Mouse (Mus musculus) layer of hippocampus, adult 9-10 months (tissue): Measurements from ENCODE around the gene Gm9508.
"Not testable (repeated sequence)": the region's sequence is repeated elsewhere in the genome, so short reads cannot be mapped to it uniquely, and the experiment has no call there.

Experiments
- DNase-seq: peaks from one replicate; pipeline ENCODE4 v3.0.0; 2022; ENCODE audit warnings: low spot score

The Gm9508 gene

DNA sequence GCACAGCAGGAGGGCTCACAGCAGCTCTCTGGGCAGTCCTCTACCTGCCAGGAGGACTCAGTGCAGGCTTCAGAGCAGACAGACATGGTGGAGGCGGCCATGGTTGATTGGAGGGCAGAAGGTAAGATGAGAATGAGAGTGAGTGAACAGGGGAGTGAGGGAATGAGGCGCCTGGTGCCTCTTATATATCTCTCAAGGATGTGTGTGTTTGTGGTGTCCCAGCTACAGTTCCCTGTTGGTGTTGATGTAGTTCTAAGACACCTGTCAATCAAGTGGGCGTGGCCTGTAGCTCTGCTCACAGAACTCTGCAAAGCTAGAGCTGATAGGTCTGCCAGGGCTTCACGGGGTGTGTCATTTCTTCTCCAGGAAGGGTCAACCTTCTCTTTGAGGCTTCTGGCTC lies at the start of gene Gm9508:
TSS of gene Gm9508 (minus strand) at position 101 of the 400 bp plus-strand sequence.
- DNase-seq: no peak

DNA sequence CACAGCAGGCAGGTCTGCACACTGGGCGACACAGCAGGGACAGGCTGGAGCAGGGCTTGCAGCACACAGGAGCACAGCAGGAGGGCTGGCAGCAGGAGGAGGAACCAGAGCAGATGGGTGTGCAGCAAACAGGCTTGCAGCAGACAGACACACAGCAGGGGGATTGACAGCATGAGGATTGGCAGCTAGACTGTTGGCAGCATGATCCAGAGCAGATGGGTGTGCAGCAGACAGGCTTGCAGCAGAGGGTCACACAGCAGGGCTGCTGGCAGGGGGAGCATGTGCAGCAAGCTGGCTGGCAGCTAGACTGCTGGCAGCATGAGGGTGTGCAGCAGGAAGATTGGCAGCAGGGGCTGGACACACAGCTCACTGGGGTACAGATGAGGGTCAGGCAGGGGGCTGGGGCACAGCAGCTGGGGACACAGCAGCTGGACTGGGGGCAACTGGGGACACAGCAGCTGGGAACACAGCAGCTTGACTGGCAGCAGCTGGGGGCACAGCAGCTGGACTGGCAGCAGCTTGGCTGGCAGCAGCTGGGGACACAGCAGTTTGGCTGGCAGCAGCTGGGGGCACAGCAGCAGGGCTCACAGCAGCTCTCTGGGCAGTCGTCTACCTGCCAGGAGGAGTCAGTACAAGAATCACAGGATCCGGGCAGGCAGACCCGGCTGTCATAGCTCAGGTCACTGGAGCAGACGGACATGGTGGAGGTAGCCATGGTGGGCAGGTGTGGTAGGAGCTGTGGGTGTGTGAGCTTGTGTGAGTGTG lies 45.1 kb upstream of the Gm9508 start, which contains the start of gene Gm18596:
TSS of gene Gm18596 (minus strand) at position 715 of the 765 bp plus-strand sequence.
- DNase-seq: not testable (repeated sequence)

DNA sequence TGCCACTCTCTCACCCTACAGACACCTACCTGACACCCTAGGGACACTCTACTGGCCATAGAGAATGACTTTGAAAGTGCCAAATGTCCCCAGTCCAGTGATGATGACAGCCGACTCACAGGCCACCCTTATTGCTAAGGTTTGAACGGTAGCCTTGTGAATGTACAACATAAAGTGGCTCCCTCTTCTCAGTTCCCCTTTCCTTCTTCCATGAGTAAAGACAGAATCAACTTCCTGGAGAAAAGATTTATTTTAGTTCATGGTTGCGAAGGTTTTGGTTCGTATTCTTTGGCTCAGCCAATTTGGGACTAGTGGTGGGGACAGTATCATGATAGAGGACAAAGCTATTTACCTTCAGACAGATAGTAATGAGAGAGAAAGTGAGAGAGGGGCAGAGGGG lies 41.9 kb upstream of the Gm9508 start:
- no peak for DNase-seq

DNA sequence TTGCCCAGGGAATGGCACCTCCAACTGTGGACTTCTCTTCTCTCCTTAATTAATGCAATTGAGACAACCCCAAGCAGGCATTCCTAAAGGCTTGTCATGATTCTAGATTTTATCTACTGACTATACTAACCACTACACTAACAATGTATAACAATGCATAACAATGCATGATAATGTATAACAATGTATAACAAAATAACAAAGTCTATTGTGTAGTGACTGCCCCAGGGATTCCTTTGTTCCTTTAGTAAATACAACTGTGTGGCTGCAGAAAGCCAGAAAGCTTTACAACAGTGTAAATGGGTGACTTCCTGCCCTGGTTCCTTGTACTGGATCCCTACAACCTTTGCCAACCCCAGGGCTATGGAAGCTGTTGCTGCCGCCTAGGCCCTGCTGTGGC lies 38.9 kb upstream of the Gm9508 start:
- no peak for DNase-seq

DNA sequence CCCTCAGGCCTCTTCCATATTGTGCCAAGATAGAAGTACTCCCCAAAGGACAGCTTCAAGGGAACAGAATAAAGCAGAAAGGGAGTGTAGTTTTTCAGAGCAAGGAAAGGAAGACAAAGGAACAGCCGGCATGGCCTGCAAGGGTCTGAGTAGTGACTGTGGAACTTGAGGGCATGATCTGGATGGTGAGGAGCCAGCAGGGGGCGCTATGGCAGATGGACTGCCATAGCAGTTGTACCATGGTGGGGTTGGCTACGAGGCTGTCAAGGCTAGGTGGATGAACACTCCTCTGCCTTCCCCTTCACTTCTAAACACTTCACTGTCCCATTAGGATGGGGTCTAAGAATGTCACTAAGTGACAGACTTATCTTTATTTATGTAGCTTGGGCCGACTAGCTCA lies 32.2 kb upstream of the Gm9508 start:
- no peak for DNase-seq

DNA sequence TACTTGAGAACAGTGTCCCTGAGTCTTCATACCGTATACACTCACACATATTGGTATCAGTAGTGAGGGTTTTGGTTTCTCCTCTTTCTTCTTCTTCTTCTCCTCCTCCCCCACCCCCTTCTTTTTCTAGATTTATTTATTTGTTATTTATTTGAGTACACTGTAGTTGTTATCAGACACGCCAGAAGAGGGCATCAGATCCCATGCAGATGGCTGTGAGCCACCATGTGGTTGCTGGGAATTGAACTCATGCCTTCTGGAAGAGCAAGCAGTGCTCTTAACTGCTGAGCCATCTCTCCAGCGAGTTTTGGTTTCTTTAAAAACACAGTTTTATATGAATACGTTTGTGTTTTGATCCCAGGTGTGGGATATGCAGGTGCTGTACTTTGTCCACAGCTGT lies 31.2 kb upstream of the Gm9508 start:
- no peak for DNase-seq

DNA sequence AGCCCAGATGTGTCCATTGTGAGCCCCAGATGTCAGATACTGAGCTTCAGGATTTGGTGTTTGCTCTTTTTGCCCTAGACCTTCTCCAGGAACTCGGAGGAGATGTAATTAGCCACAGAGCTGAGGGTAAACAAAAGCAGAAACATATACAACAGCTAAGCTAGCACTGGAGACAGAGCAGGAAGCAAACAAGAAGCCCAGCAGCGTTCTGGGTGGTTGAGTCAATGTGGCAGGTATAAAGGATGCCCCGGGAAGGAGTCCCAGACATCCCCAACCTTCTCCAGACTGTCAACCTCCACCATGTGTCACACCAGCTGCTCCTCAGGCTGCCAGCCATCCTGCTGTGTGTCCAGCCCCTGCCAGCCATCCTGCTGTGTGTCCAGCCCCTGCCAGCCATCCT lies 29.2 kb upstream of the Gm9508 start, which contains the start of gene Gm10100:
TSS of gene Gm10100 (plus strand) at position 301 of the 400 bp plus-strand sequence.
- no peak for DNase-seq

DNA sequence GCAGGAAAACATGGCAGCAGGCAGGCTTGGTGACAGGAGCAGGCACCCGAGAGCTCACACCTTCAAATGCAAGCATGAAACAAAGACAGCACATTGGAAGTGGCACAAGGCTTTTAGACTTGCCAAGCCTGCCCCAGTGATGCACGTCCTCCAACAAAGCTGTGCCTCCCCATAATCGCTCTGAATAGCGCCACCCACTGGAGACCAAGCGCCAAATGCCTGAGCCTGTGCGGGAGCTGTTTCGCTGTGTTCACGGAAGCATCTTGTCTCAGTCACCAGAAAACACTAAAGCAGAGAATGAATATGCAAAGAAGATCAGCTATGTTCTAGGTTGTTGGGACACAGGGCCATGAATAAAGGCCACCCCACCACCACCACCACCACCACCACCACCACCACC lies 27.8 kb upstream of the Gm9508 start:
- DNase-seq: no peak

DNA sequence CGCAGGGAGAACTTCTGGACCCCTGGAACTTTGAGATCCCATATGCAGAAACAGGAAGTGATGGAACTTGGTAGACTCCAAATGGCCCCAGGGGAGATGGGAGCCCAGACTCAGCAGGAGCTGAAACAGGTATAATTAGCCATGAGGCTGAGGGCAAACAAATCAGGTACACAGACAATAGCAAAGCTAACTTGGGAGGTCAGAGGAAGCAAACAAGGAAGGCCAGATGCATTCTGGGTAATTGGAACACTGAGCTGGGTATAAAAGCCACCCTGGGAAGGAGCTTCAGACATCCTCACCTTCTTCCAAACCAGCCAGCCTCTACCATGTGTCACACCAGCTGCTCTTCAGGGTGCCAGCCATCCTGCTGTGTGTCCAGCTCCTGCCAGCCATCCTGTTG lies 23.3 kb upstream of the Gm9508 start, which contains the start of gene Krtap12-1:
TSS of gene Krtap12-1 (plus strand) at position 301 of the 400 bp plus-strand sequence.
- not testable (repeated sequence) for DNase-seq

DNA sequence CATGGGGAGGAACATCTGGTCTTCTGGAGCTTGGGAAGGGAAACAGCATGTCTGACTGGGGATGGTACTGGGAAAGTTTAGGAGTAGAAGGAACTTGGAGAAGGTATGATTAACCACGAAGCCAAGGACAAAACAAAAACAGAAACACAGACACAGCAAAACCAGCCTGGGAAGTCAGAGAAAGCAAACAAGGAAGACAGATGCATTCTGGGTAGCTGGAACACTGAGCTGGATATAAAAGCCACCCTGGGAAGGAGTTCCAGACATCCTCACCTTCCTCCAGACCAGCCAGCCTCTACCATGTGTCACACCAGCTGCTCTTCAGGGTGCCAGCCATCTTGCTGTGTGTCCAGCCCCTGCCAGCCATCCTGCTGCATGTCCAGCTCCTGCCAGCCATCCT lies 18.5 kb upstream of the Gm9508 start, which contains the start of gene Gm10142:
TSS of gene Gm10142 (plus strand) at position 301 of the 400 bp plus-strand sequence.
- no peak for DNase-seq

DNA sequence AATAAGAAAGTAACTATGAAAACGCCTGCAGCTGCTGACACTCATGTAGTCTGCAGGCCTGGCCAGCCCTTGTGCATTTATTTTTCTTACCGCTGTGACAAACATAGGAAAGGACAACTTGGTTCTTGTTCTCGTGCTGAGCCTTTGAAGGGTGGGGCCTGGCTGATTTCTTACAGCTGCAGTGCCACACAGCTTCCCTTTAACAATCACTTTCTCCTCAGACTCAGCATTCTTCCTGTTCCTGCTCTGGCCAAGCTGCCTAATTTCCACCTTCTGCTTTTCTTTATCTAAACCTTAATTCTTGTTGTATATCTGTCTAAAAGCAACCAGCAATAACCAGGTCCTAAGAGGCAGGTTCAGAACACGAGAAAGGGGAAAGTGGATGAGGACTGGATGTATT lies 16.7 kb upstream of the Gm9508 start:
- no peak for DNase-seq

DNA sequence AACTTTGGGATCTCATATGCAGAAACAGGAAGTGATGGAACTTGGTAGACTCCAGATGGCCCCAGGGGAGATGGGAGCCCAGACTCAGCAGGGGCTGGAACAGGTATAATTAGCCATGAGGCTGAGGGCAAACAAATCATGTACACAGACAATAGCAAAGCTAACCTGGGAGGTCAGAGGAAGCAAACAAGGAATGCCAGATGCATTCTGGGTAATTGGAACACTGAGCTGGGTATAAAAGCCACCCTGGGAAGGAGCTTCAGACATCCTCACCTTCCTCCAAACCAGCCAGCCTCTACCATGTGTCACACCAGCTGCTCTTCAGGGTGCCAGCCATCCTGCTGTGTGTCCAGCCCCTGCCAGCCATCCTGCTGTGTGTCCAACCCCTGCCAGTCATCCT lies 14.1 kb upstream of the Gm9508 start, which contains the start of gene Gm10024:
TSS of gene Gm10024 (plus strand) at position 301 of the 400 bp plus-strand sequence.
- DNase-seq: not testable (repeated sequence)

DNA sequence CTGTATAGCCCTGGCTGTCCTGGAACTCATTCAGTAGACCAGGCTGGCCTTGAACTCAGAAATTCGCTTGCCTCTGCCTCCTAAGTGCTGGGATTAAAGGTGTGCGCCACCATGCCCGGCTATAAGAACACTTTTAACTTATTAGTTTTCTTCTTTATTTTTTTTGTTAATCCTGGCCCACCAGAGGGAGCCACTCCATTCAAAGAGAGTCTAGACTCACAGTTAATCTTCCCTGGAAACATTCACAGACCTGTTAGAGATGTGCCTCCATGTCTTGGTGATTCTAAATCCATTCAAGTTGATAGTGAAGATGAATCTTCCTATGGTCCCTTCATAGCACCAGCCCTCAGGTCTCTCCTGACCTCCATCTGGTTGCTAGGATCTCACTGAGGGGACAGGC lies 12.8 kb upstream of the Gm9508 start:
- DNase-seq: no peak

DNA sequence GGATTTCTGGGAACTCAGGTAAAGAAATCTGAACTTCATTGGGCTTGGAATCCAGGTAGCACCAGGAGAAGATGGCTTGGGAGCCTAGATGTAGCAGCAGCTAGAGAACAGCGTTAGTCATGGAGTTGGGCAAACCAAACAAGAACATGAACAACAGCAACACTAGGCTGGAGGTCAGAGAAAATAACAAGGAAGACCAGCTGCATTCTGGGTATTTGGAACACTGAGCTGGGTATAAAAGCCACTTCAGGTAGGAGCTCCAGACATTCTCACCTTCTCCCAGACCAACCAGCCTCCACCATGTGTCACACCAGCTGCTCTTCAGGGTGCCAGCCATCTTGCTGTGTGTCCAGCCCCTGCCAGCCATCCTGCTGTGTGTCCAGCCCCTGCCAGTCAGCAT lies 9.3 kb upstream of the Gm9508 start, which contains the start of gene Gm10272:
TSS of gene Gm10272 (plus strand) at position 301 of the 400 bp plus-strand sequence.
- DNase-seq: no peak

DNA sequence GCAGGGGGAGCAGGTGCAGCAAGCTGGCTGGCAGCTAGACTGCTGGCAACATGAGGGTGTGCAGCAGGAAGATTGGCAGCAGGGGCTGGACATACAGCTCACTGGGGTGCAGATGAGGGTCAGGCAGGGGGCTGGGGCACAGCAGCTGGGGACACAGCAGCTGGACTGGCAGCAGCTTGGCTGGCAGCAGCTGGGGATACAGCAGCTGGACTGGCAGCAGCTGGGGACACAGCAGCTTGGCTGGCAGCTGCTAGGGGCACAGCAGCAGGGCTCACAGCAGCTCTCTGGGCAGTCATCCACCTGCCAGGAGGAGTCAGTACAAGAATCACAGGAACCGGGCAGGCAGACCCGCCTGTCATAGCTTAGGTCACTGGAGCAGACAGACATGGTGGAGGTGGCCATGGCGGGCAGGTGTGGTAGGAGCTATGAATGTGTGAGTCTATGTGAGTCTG lies 6.7 kb downstream of the Gm9508 start, which contains the start of gene Gm19402:
TSS of gene Gm19402 (minus strand) at position 402 of the 452 bp plus-strand sequence.
- DNase-seq: not testable (repeated sequence)

DNA sequence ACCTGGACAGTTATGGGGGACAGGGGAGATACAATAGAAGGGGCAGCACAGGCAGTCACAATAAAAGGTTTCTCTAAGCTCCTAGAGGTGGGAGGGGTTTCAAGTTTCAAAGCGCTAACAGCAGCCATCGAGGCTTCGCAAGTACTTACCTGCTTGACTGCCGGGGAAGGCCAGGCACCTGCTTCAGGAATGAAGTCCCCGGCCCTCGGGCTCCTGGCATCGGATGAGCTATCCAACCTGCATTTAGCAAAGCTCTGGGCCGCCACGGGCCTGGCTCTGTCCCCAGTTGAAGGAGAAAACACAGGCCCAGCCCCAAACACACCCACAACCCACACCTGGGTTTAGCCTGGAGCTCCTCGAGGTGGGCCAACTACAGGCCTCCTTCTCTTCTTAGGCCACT lies 10.0 kb downstream of the Gm9508 start:
- no peak for DNase-seq

DNA sequence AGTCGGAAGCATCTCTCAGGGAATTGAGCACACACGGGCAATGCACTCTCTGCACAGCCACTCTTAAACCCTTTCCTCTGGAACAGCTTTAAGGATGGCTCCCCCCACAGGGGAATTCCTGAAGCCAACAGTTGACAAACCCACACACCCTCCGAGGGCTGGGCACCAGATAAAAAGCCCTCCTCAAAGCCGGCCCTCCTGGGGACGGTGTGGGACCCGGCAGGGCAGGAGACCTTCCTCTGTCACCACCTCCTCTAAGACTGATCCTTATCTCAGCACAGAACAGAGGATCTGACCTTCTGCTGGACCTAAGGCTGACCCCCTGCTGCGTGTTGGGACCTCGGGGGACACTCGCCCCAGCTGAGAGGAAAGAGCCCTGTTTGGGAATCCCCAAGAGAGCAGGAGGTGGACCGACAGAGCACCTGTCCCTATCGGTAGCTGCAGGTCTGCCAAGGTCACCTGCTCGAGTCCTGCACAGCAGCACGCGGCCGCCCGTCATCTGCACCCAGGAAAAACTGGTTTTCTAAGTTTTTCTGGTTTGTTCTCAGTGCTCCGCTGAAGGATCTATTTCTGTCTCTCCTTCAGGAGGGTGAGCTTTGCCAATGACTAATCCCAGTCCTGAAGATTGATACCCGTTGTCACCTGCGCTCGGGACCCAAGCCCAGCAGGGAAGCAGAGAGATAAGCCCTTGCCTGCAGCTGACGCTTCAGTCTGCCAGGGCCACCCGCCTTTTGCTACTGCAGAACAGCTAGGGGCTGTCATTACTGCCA lies 11.0 kb downstream of the Gm9508 start, which contains the start of gene Tspear:
TSS of gene Tspear (plus strand) at position 675 of the 770 bp plus-strand sequence.
- no peak for DNase-seq

DNA sequence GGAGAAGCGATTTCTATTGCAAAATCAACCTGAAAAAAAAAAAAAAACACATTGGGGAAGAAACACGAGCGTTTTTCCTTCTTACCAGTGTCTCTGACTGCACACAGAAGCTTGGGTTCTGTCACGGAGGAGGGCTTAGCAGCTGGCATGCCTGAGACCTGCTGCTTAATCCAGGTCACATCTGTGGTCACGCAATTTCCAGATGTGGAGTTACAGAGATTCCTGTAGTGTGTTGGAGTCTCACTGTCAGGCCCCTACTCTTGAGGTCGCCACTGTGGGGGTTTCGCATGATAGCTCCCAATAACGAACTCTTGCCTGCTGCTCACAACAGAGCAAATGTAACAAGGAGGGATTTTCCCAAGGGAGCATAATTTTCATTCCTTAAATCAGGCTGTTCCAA lies 12.9 kb downstream of the Gm9508 start:
- no peak for DNase-seq

DNA sequence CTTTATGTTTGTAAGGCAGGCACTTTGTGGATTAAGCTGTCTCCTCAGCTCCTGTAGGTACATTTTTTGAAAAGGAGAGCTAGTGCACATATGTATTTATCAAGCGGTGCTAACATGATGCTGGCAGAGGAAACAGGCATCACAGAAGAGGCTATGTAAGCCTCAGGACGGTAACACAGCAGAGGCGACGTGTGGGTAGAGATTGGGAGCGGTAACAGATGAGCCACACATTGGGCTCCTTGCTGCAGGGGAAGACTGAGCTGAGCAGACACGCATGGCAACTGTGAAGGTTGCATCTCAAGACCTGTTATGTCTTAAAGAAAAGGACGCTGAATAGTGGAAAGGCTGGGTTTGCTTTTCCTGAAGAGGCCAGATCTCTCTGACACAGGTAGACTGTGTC lies 14.0 kb downstream of the Gm9508 start:
- DNase-seq: no peak

DNA sequence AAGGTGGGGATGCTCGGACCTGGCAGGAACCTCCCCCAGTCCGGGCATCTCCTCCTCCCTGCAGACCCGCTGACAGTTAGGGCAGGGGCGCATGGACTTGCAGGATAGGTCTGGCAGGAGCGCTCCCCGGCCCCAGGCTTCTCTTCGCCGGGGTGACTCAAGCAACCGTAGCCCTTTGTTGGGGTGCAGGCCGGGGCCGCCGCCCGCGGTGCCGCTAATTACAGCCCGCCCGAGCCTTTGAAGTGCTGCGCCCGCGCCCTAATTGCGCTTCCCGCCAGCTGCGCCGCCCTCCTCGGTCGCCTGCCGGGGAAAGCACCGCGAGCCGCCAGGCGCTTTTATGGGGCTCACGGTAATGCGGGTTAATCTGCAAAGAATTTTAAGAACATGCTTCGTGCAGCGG lies 19.5 kb downstream of the Gm9508 start:
- no peak for DNase-seq

DNA sequence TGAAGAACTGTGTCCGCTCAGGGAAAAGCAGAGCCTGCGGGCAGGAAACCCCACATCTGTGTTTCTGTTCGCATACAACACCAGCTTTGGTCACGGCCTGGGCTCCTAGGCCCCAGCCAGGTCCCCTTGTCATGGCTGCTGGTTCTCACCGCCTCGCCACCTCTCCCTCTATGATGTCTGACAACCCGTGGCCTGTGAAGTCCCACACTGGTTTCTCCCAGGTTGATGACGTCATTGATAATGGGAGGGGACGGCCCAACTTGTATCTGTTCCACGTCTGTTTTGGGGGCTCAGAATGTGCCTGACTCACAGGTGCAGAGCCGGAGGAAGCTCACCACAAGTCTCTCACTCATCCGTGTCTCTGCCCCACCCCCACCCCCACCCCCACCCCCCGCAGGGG lies 23.3 kb downstream of the Gm9508 start:
- no peak for DNase-seq

DNA sequence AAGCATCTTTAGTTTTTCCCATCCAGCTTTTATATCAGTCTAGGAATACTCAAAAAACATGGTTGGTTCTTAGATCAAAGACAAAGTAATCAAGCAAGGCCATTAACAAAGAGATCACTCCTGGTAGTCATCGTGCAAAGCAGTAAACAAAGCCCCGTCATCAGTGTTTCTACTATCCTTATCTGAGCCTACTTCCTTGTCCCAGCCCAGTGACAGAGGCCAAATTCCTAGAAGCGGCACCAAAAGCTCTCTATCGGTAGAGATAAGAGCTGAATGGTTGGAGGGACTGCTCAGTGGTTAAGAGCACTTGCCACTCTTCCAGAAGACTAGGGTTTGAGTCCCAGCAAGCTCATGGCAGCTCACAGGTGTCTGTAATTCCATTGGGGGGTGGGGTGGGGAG lies 25.5 kb downstream of the Gm9508 start:
- DNase-seq: no peak

DNA sequence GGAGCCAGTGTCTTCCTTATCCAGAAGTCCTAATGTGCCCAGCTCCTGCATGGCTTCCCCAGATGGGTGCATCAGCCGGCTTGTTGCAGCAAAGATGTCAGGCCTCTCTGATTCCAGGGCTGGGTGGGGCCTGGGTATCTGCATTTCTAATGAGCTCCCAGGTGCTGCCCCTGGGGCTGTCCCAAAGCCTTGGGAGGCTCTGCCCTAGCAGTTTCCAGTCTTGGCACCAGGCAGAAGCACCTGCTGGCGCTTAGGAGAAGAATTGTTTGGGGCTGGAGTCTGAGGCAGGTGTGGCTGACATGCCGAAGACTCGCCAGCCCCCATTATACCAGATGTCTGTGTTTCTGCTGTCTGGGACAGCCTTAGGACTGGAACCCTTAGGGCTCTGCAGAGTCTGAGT lies 26.3 kb downstream of the Gm9508 start:
- DNase-seq: no peak
